ENCODE assay signal across 28 mouse cellular contexts in genomic region chr13:49485388-49485787, GRCm38 (mm10). TPM values are rescaled to one million over a fixed set of nuclear protein-coding genes. Genes with fewer than 3 reads are reported as not detected.
DNase-seq lines count a peak whose midpoint lies in the region; ATAC-seq and TF ChIP-seq lines count a peak whose summit lies in the region.
"Had no signal": no experiment of that assay in that cellular context is flagged by ENCODE, and none has a peak within 500 bp of the region (broad histone marks: within the 10 kb centered on the region; RNA-seq: fewer than 3 reads in every experiment).

No protein-coding gene starts in this region.

- no peak for ATAC-seq in forebrain, embryonic 14.5 days
- ATAC-seq in forebrain, embryonic 15.5 days (replicated peaks) = no peak
- ATAC-seq in limb, embryonic 12.5 days (ENCODE audit: insufficient number of reproducible peaks, insufficient read depth, low FRiP score, low TSS enrichment, low read depth) = no peak
- ATAC-seq in limb, embryonic 14.5 days (ENCODE audit: low FRiP score, low read depth) = no peak
- ATAC-seq: hindbrain, embryonic 16.5 days; intestine, embryonic 16.5 days; midbrain, embryonic 13.5 days had no signal

- no peak overlapping the region for H3K27ac ChIP-seq in forebrain, embryonic 14.5 days (ENCODE audit: low read depth, low read length)
- H3K27ac ChIP-seq in forebrain, embryonic 15.5 days (replicated peaks) = no peak overlapping the region
- H3K27ac ChIP-seq in limb, embryonic 12.5 days = 0 out of 2 replicates have a peak overlapping the region, but pooled peaks have one; percentile 50
- H3K27ac ChIP-seq in limb, embryonic 10.5 days = no peak overlapping the region
- 0 out of 2 replicates have a peak overlapping the region, but pooled peaks have one; percentile 44 for H3K27ac ChIP-seq in limb, embryonic 14.5 days (replicated peaks; ENCODE audit: low read depth, low read length)
- H3K27ac ChIP-seq: forebrain, embryonic 10.5 days; heart, embryonic 10.5 days; liver, embryonic 13.5 days; midbrain, embryonic 13.5 days had no signal

- DNase-seq in forebrain, embryonic 14.5 days (ENCODE audit: low spot score) = peak; percentile 10
- no peak for DNase-seq in limb, embryonic 10.5 days (ENCODE audit: low spot score)
- DNase-seq in brain, adult 2 months (ENCODE audit: low read depth, low spot score) = peak; percentile 47
- DNase-seq in limb, embryonic 14.5 days (ENCODE audit: low spot score) = peak; percentile 49
- DNase-seq in adipocyte (ENCODE audit: low spot score) = no peak
- no peak for DNase-seq in cerebellum, postnatal 36 days
- DNase-seq: adrenal gland, postnatal 25 days; cerebellum, adult 11 months; cerebellum, postnatal 10 days; gastrocnemius, postnatal 10 days; heart, postnatal 4 days; kidney, adult 9 months; kidney, postnatal 14 days; left cerebral cortex, postnatal 4 days; liver, embryonic 13.5 days; lung, adult 2 months; right cerebral cortex, postnatal 25 days; spleen, adult 18-20 months; thymus, postnatal 14 days had no signal

- H3K4me1 ChIP-seq in forebrain, embryonic 14.5 days (ENCODE audit: control insufficient read depth, insufficient read depth, low read length) = no peaks in the 10 kb centered on the region
- H3K4me1 ChIP-seq in forebrain, embryonic 15.5 days = peaks cover 7% of the 10 kb centered on the region
- peaks cover 14% of the 10 kb centered on the region for H3K4me1 ChIP-seq in limb, embryonic 12.5 days (replicated peaks)
- no peaks in the 10 kb centered on the region for H3K4me1 ChIP-seq in limb, embryonic 10.5 days
- H3K4me1 ChIP-seq in limb, embryonic 14.5 days (ENCODE audit: control insufficient read depth, insufficient read depth, low read length) = peaks cover 12% of the 10 kb centered on the region
- H3K4me1 ChIP-seq: forebrain, embryonic 10.5 days; liver, embryonic 13.5 days; midbrain, embryonic 13.5 days had no signal

- 88% methylated on average over 5 of the region's 5 CpGs for WGBS in forebrain, embryonic 14.5 days
- WGBS in forebrain, embryonic 15.5 days = 80% methylated on average over 5 of the region's 5 CpGs
- 69% methylated on average over 5 of the region's 5 CpGs for WGBS in limb, embryonic 12.5 days
- WGBS in limb, embryonic 10.5 days = 91% methylated on average over 5 of the region's 5 CpGs
- WGBS in limb, embryonic 14.5 days = 63% methylated on average over 5 of the region's 5 CpGs

- no peaks in the 10 kb centered on the region for H3K9me3 ChIP-seq in forebrain, embryonic 14.5 days (replicated peaks; ENCODE audit: control insufficient read depth, low read length)
- no peaks in the 10 kb centered on the region for H3K9me3 ChIP-seq in forebrain, embryonic 15.5 days
- no peaks in the 10 kb centered on the region for H3K9me3 ChIP-seq in limb, embryonic 12.5 days
- H3K9me3 ChIP-seq in limb, embryonic 10.5 days (replicated peaks) = no peaks in the 10 kb centered on the region
- H3K9me3 ChIP-seq in limb, embryonic 14.5 days (ENCODE audit: control insufficient read depth, low read length) = no peaks in the 10 kb centered on the region
- H3K9me3 ChIP-seq: forebrain, embryonic 10.5 days; heart, embryonic 10.5 days; liver, embryonic 13.5 days; megakaryocyte, embryonic 14.5 days; midbrain, embryonic 13.5 days had no signal

- no peak for TF ChIP-seq POLR2A in limb, embryonic 14.5 days (IDR thresholded peaks at IDR 0.05; ENCODE audit: borderline replicate concordance, extremely low read depth, insufficient read depth, insufficient read length)

- no peak overlapping the region for H3K4me3 ChIP-seq in forebrain, embryonic 14.5 days (ENCODE audit: low read depth, low read length)
- no peak overlapping the region for H3K4me3 ChIP-seq in forebrain, embryonic 15.5 days
- no peak overlapping the region for H3K4me3 ChIP-seq in limb, embryonic 12.5 days (replicated peaks)
- H3K4me3 ChIP-seq in limb, embryonic 10.5 days = no peak overlapping the region
- no peak overlapping the region for H3K4me3 ChIP-seq in limb, embryonic 14.5 days (replicated peaks; ENCODE audit: low read length)
- H3K4me3 ChIP-seq: forebrain, embryonic 10.5 days; heart, embryonic 10.5 days; liver, embryonic 13.5 days; megakaryocyte, embryonic 14.5 days; midbrain, embryonic 13.5 days had no signal

- H3K27me3 ChIP-seq in forebrain, embryonic 14.5 days (replicated peaks; ENCODE audit: control insufficient read depth, insufficient read depth, low read length) = no peaks in the 10 kb centered on the region
- H3K27me3 ChIP-seq in forebrain, embryonic 15.5 days = no peaks in the 10 kb centered on the region
- no peaks in the 10 kb centered on the region for H3K27me3 ChIP-seq in limb, embryonic 12.5 days
- H3K27me3 ChIP-seq in limb, embryonic 10.5 days (ENCODE audit: low read depth, poor library complexity, severe bottlenecking) = no peaks in the 10 kb centered on the region
- H3K27me3 ChIP-seq in limb, embryonic 14.5 days (ENCODE audit: control insufficient read depth, insufficient read depth, low read length) = no peaks in the 10 kb centered on the region
- H3K27me3 ChIP-seq: liver, embryonic 13.5 days; megakaryocyte, embryonic 14.5 days; midbrain, embryonic 13.5 days had no signal

- no peak overlapping the region for H3K4me2 ChIP-seq in forebrain, embryonic 14.5 days (ENCODE audit: low read length)
- no peak overlapping the region for H3K4me2 ChIP-seq in forebrain, embryonic 15.5 days (replicated peaks)
- no peak overlapping the region for H3K4me2 ChIP-seq in limb, embryonic 12.5 days
- no peak overlapping the region for H3K4me2 ChIP-seq in limb, embryonic 14.5 days (replicated peaks; ENCODE audit: low read depth, low read length, severe bottlenecking)
- H3K4me2 ChIP-seq: liver, embryonic 13.5 days; midbrain, embryonic 13.5 days had no signal

- no peak overlapping the region for H3K9ac ChIP-seq in forebrain, embryonic 14.5 days (ENCODE audit: low read length)
- H3K9ac ChIP-seq in forebrain, embryonic 15.5 days (replicated peaks) = no peak overlapping the region
- no peak overlapping the region for H3K9ac ChIP-seq in limb, embryonic 12.5 days (replicated peaks)
- no peak overlapping the region for H3K9ac ChIP-seq in limb, embryonic 14.5 days (ENCODE audit: low read depth, low read length, severe bottlenecking)
- H3K9ac ChIP-seq: liver, embryonic 13.5 days; midbrain, embryonic 13.5 days had no signal

- H3K36me3 ChIP-seq in forebrain, embryonic 14.5 days (ENCODE audit: control insufficient read depth, insufficient read depth, low read length) = no peaks in the 10 kb centered on the region
- H3K36me3 ChIP-seq in forebrain, embryonic 15.5 days = no peaks in the 10 kb centered on the region
- no peaks in the 10 kb centered on the region for H3K36me3 ChIP-seq in limb, embryonic 12.5 days
- no peaks in the 10 kb centered on the region for H3K36me3 ChIP-seq in limb, embryonic 10.5 days
- H3K36me3 ChIP-seq in limb, embryonic 14.5 days (ENCODE audit: control insufficient read depth, insufficient read depth, low read length) = no peaks in the 10 kb centered on the region
- H3K36me3 ChIP-seq: forebrain, embryonic 10.5 days; heart, embryonic 10.5 days; liver, embryonic 13.5 days; midbrain, embryonic 13.5 days had no signal

RNA-seq across cellular contexts. Expression of gene Tes3-ps, which starts 7.7 kb away (rescaled TPM):
- polyA plus RNA-seq in forebrain, embryonic 14.5 days (2014; fragmentation: Nextera tagmentation; extraction: Ambion mirVana) = 0.44 and 0.59 TPM in 2 replicates
- 0.59 and 0.65 TPM in 2 replicates for polyA plus RNA-seq in forebrain, embryonic 15.5 days (2015; fragmentation: Nextera tagmentation; extraction: Ambion mirVana)
- 1.1 and 1.6 TPM in 2 replicates for polyA plus RNA-seq in limb, embryonic 12.5 days (2016; fragmentation: Nextera tagmentation; extraction: Ambion mirVana)
- polyA plus RNA-seq in limb, embryonic 10.5 days (2016; fragmentation: Nextera tagmentation; extraction: Ambion mirVana) = 1.0 and 1.5 TPM in 2 replicates
- 0.15 and 0.20 TPM in 2 replicates for polyA plus RNA-seq in limb, embryonic 14.5 days (2012; rRNA removed)
- 0.58 and 0.91 TPM in 2 replicates for polyA plus RNA-seq in limb, embryonic 14.5 days (2014; fragmentation: Nextera tagmentation; extraction: Ambion mirVana)
- polyA plus RNA-seq: lung, adult 2 months had no signal

RNA-seq across cellular contexts. Expression of gene Ecm2, which starts 19.2 kb away (rescaled TPM):
- 0.80 and 1.2 TPM in 2 replicates for polyA plus RNA-seq in forebrain, embryonic 14.5 days (2014; fragmentation: Nextera tagmentation; extraction: Ambion mirVana)
- 1.4 and 2.1 TPM in 2 replicates for polyA plus RNA-seq in forebrain, embryonic 15.5 days (2015; fragmentation: Nextera tagmentation; extraction: Ambion mirVana)
- polyA plus RNA-seq in limb, embryonic 12.5 days (2016; fragmentation: Nextera tagmentation; extraction: Ambion mirVana) = 0.51 and 0.55 TPM in 2 replicates
- polyA plus RNA-seq in limb, embryonic 10.5 days (2016; fragmentation: Nextera tagmentation; extraction: Ambion mirVana) = 0.21 and 0.45 TPM in 2 replicates
- 3.4 and 4.6 TPM in 2 replicates for polyA plus RNA-seq in limb, embryonic 14.5 days (2012; rRNA removed)
- 2.5 and 2.8 TPM in 2 replicates for polyA plus RNA-seq in limb, embryonic 14.5 days (2014; fragmentation: Nextera tagmentation; extraction: Ambion mirVana)

RNA-seq across cellular contexts. Expression of gene Aspn, which starts 58.9 kb away (rescaled TPM):
- 0.52 and 0.69 TPM in 2 replicates for polyA plus RNA-seq in forebrain, embryonic 14.5 days (2014; fragmentation: Nextera tagmentation; extraction: Ambion mirVana)
- 0.43 and 0.53 TPM in 2 replicates for polyA plus RNA-seq in forebrain, embryonic 15.5 days (2015; fragmentation: Nextera tagmentation; extraction: Ambion mirVana)
- 2.9 and 4.4 TPM in 2 replicates for polyA plus RNA-seq in limb, embryonic 12.5 days (2016; fragmentation: Nextera tagmentation; extraction: Ambion mirVana)
- polyA plus RNA-seq in limb, embryonic 10.5 days (2016; fragmentation: Nextera tagmentation; extraction: Ambion mirVana) = 0.14 and 0.18 TPM in 2 replicates
- polyA plus RNA-seq in limb, embryonic 14.5 days (2012; rRNA removed) = 57.9 and 76.8 TPM in 2 replicates
- 106 and 120 TPM in 2 replicates for polyA plus RNA-seq in limb, embryonic 14.5 days (2014; fragmentation: Nextera tagmentation; extraction: Ambion mirVana)
- polyA plus RNA-seq: neural tube, embryonic 11.5 days had no signal

Comparison
In these comparisons a context has a peak if more than half of its experiments do, and no peak if none do; other contexts are left out.
1. DNase-seq: peak in forebrain, embryonic 14.5 days (single experiment), brain, adult 2 months (single experiment) and limb, embryonic 14.5 days (single experiment); none in limb, embryonic 10.5 days (single experiment), adipocyte (single experiment) and cerebellum, postnatal 36 days (0 of 2).
2. H3K27ac ChIP-seq: peak in limb, embryonic 12.5 days (single experiment) and limb, embryonic 14.5 days (single experiment); none in forebrain, embryonic 14.5 days (single experiment), forebrain, embryonic 15.5 days (single experiment) and limb, embryonic 10.5 days (single experiment).
3. RNA of gene Aspn, which starts 58.9 kb away (polyA plus RNA-seq): 57.9 to 120 TPM in limb, embryonic 14.5 days; 2.9 to 4.4 TPM in limb, embryonic 12.5 days, 0.43 to 0.53 TPM in forebrain, embryonic 15.5 days, 0.52 to 0.69 TPM in forebrain, embryonic 14.5 days and 0.14 to 0.18 TPM in limb, embryonic 10.5 days; every median in the first group is over 10 times any median in the second.